Mouse (Mus musculus): ENCODE measurements around the gene Lrrc34. TPM values are rescaled to one million over a fixed set of nuclear protein-coding genes. Genes with fewer than 3 reads are reported as not detected.

Gene Lrrc34
- total RNA-seq (2021) = not detected
- long read RNA-seq, experiment 1 = 0 reads
- long read RNA-seq, experiment 2 = 0 reads

DNA sequence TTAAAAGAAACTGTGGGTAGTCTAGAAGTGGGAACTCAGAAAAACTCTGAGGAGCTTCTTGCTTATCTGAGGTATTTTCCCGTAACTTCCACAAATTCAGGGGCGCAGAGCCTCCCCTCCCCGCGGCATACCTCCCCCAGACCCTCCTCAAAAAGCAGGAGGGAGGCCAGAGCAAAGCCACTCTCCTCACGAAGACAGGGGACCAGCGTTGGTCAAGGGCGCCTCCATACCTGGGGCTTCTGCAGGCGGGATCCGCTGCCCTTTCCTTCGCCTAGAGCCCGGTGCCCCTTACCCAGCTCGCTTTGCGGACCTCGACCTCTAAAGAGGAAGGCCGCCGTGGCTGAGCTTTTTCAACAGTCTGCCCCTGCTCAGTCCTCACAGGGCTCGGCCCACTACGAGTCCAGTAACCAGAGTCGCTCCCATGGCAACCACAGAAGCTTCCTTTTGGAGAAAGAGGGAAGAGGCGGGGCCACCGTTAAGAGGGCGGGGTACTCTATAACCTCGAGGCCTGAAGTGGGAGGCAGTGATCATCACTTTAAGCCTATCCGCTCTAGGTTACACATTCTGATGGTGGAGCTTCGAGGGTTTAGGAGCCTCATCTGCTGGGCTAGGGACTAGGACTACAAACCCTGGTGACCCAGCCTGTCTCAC, at the start of gene Lrrc34:
Lrrc34 (minus strand) TSS at position 430 of the 651 bp plus-strand sequence.
- DNase-seq = peak; percentile 15 to 48
- intact Hi-C loops (cut with DNase I) = no loop called here

GRCm38 (mm10) chr3:30696346-30696745, 48.7 kb upstream of the Lrrc34 start:
- DNase-seq = peak; percentile 64 to 75
- intact Hi-C loops (cut with DNase I) = loop anchor here (2.0 to 5.0 kb wide), 5 partner anchors 96 to 442 kb away; partner anchors contain the start of gene Sec62

DNA sequence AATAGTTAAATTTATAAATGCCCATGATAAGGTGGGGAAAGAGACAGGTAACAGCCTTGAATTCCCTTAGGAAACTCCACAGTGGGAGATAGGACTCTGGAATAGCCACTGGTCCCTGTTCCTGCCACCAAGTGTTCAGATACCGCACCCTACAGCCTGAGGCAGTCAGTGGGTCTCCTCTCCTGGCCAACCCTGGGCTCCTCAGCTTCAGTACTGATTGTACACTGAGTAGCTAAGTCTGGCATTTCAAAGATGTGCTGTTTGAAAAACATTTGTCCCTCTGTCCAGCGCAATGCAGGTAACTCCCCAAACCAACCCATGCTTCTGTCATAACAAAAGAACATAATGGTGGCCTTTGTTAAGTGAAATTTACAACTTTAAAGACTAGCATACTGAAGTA, 48.0 kb upstream of the Lrrc34 start:
- no peak for DNase-seq
- intact Hi-C loops (cut with DNase I) = loop anchor here (2.0 to 5.0 kb wide), 5 partner anchors 97 to 443 kb away; partner anchors contain the start of gene Sec62

- intact Hi-C loops (cut with DNase I) = no loop called here
- DNase-seq = no peak
Measured at GRCm38 (mm10) chr3:30690976-30691375, 43.3 kb upstream of the Lrrc34 start.

DNA sequence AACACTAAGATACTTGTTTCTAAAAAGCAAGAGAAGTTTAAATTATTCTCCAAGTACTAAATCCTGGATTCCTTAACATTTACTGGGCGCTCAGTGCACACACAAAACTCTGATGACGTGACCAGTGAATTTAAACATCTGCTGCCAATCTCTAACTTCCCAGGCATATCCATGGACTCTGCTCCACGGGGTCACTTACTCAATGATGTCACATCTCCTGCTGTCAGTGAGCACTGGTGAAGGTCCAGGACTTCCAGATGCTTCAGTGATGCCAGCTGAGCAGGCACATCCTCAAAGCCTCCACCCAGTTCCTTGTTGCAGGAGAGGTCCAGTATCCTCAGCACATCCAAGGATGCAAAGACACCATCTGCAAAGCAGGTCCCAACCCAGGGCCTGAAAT, 39.5 kb upstream of the Lrrc34 start:
- no peak for DNase-seq
- intact Hi-C loops (cut with DNase I) = no loop called here

DNA sequence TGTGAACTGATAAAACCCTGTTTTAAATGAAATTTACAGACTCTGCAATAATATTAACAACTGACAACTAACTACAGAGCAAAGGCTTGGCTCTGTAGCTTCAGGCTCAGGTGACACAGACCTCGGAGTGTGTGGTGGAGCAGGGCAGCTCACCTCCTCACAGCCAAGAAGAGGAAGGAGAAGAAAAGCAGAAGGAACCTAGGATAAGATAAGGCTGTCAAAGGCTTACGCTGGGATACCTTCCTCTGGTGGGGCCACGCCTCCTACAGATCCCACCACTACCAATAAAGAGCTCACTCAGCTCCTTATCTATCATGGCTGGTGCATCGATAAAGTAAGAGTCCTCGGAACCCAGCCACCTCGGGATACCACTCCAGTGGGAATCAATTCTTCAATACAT, 35.5 kb upstream of the Lrrc34 start:
- intact Hi-C loops (cut with DNase I) = no loop called here
- DNase-seq = no peak

DNA sequence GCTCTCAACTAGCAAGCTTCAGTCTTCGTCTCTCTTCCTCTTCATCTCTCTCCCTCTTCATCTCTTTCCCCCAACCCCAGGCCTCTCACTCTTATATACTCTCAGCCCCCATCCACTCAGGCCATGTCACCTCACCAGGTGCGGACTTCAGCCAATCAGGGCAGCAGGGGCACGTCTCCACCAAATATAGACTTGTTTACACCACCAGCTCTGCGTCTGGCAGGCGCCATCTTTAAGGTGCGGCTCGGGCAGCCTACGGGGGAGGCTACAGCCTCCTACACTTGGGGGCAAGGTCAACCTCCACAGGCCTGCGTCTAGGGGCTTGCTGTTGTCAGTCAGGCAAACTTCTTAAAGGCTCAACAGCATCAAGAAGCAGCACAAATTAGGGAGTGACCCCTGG, 10.8 kb upstream of the Lrrc34 start:
- DNase-seq = no peak

GRCm38 (mm10) chr3:30655937-30656336, 8.3 kb upstream of the Lrrc34 start:
- intact Hi-C loops (cut with DNase I) = no loop called here
- no peak for DNase-seq

More for the DNA sequence above, 10.8 kb upstream of the Lrrc34 start:
- intact Hi-C loops (cut with DNase I) = no loop called here

- intact Hi-C loops (cut with DNase I) = no loop called here
- peak in 1 of 2 experiments; percentile 3 for DNase-seq
Measured at GRCm38 (mm10) chr3:30650062-30650841, 2.6 kb upstream of the Lrrc34 start.

- no peak for DNase-seq
- intact Hi-C loops (cut with DNase I) = no loop called here
Measured at GRCm38 (mm10) chr3:30648466-30648865, 797 bp upstream of the Lrrc34 start.

DNA sequence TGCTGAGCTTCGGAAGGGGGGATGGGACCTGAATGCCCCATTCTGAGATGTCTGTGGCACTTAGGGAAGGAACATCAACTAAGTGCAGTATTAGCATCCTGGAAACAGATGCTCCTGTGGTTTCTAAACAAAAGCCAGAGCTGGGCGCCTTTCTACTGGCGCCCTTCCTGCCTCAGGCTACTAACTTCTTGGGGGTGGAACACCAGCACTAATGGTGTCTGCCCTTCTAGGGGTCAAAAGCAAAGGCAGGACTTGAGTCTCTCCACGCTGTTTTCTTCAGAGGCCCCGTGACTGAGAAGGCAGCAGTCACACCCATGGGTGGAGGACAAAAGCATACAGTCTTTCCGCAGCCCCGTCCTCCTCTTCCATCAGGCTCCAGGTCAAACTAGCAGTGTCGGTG, 908 bp downstream of the Lrrc34 start:
- DNase-seq = no peak
- intact Hi-C loops (cut with DNase I) = no loop called here

DNA sequence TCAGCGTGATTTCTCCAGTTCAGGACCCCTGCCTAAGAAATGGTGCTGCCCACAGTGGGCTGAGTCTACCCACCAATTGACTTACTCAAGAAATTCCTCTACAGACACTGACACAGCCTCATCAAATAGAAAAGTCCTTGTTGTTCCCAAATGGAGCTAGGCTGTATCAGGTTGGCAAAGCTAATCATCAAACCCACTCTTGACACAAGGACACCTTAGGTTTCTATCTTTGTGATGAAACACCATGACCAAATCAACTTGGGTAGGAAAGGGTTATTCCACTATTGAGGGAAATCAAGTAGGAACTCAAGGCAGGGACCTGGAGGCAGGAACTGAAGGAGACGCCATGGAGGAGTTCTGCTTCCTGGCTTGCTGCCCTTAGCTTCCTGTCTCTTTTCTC, 3.5 kb downstream of the Lrrc34 start, which contains the start of gene Lrriq4:
Lrriq4 (plus strand) TSS at position 301 of the 400 bp plus-strand sequence.
- intact Hi-C loops (cut with DNase I) = no loop called here
- DNase-seq = no peak

DNA sequence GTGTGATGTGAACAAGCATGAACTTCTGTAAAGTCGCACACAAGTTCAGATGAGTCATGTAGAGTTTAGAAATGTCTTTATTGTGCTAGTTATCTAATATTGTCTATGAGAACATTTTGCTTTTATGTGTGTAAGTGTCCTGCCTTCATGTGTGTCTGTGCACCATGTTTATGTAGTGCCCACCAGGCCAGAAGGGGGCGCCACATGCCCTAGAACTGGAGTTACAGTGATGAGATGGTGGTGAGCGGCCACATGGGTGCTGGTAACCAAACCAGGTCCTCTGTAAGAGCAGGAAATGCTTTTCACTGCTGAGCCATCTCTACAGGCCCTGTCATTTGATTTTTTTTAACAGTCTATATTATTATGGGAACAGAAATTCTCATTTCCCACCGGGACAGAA, 12.0 kb downstream of the Lrrc34 start:
- no peak for DNase-seq
- intact Hi-C loops (cut with DNase I) = no loop called here

GRCm38 (mm10) chr3:30633681-30634080, 14.0 kb downstream of the Lrrc34 start:
- no peak for DNase-seq
- intact Hi-C loops (cut with DNase I) = no loop called here

DNA sequence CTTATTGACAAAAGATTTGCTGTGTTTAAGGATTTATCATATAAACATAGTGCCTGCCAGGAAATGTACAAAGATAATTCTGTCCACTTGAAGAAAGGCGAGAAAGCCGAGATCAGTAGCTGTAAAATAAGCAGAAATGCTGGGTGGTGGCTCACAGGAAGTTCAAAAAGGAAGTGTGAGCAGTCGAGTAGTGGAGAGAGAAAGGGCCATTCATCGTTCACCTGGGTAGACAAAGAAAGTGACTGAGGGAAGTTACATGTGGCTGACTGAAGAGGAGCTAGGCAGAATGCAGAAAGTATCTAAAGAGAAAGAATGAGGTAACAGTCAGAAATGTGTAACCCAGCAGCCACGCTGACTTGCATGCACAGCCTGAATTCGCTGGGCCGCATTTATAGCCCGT, 27.5 kb downstream of the Lrrc34 start:
- no peak for DNase-seq
- intact Hi-C loops (cut with DNase I) = no loop called here

- intact Hi-C loops (cut with DNase I) = no loop called here
- no peak for DNase-seq
Measured at GRCm38 (mm10) chr3:30610930-30611329, 36.7 kb downstream of the Lrrc34 start.

- DNase-seq = no peak
- intact Hi-C loops (cut with DNase I) = no loop called here
Measured at GRCm38 (mm10) chr3:30608999-30609398, 38.7 kb downstream of the Lrrc34 start.

DNA sequence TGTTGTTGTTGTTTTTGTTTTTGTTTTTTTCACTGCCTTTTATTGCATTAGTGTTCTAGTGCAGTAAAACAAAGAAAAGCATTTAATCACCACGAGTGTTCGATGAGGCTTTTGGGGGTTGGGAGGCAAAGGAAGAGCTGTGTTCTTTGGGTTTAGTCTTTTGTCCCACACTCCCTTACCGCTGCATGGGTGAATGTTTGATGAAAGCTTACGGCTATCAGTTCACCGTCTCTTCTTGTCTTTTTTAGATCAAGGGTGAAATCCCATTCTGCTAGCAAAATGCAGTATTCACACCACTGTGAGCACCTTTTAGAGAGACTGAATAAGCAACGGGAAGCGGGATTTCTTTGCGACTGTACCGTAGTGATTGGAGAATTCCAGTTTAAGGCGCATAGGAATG, 44.4 kb downstream of the Lrrc34 start:
- intact Hi-C loops (cut with DNase I) = loop anchor here (5.0 kb wide), 1 partner anchor 189 kb away; the partner anchor contains the start of gene Sec62
- DNase-seq = no peak

- no peak for DNase-seq
- intact Hi-C loops (cut with DNase I) = loop anchor here (5.0 kb wide), 1 partner anchor 190 kb away; the partner anchor contains the start of gene Sec62
Measured at GRCm38 (mm10) chr3:30602740-30603098, 45.0 kb downstream of the Lrrc34 start.

DNA sequence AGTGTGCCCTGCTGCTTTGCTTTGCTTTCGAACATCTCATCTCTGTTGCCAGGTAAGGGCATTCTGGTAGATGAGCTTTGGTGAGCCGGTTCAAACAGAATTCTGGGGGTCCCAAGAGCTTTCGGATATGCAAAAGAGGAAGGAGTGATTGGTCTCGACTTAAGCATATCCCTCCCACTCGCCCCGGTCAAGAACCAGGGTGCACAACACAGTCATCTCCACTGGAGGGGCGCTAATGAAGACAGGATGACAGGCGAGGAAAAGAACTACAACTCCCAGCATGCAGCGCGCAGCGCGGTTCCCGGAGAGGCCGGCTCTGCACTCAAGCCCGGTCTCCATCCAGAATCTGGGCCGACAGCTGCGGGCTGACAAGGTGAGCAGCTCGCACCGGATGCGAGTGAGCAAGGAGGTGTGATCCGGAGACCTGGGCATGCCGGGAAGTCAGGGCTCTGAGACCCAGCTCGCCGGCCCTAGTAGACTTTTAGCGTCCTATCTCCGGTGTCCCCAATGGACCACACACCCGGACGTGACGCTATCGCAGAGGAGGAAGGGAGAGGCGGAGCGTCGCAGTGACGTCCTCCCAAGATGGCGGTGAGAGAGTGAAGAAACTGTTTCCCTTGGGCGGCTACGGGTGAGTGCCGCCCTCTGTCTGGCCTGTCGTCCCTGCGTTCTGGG, 45.5 kb downstream of the Lrrc34 start, which contains the start of gene Mynn:
Mynn (plus strand) TSS at position 1 of the 675 bp plus-strand sequence.
- peak; percentile 94 to 97 for DNase-seq
- intact Hi-C loops (cut with DNase I) = loop anchor here (5.0 kb wide), 1 partner anchor 190 kb away; the partner anchor contains the start of gene Sec62

DNA sequence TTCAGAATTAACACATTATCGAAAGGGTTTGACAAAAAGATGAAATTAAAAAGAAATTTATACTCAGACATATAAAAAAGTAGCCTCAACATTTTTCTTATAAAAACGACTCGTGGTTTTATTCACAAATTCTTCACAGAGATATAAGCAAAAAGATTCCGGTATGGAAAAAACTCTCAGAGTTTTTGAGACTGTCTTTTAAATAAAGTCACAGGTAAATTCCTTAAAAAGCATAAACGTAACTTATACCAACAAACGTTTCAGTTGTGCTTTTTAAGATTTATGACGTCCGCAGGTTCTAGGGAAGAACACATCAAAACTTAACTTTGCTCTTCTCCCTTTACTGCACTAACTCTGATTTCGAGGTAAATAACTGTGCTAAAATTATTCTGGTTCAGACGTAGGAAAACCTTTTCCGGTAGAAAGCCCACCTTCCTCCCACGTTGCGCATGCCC, 46.0 kb downstream of the Lrrc34 start:
- DNase-seq = no peak
- intact Hi-C loops (cut with DNase I) = loop anchor here (5.0 kb wide), 1 partner anchor 191 kb away; the partner anchor contains the start of gene Sec62

All from heart, postnatal 14 days (tissue).